Mouse (Mus musculus): ENCODE data around the gene Dnaja3. TPM values are rescaled to one million over a fixed set of nuclear protein-coding genes. Genes with fewer than 3 reads are reported as not detected.

The Dnaja3 gene
- polyA plus RNA-seq, 1 experiment from 2014 or later: 77.6 TPM

- H3K4me2 ChIP-seq: peak overlapping the region; percentile 89
- ATAC-seq (ENCODE audit: insufficient number of reproducible peaks, low FRiP score): no peak
Measured at GRCm38 (mm10) chr16:4643670-4644419, 4.1 kb downstream of the Dnaja3 start.

GRCm38 (mm10) chr16:4645867-4646266, 6.1 kb downstream of the Dnaja3 start:
- Histone ChIP-seq H3K9ac (no peak overlapping the region), H3K27me3 (replicated peaks) (no peaks in the 10 kb centered on the region), H3K9me3 (replicated peaks) (no peaks in the 10 kb centered on the region), H3K4me3 (no peak overlapping the region), H3K4me1 (replicated peaks) (peaks cover 84% of the 10 kb centered on the region), H3K36me3 (peaks cover 33% of the 10 kb centered on the region), H3K27ac (ENCODE audit: poor library complexity, severe bottlenecking) (0 out of 2 replicates have a peak overlapping the region, but pooled peaks have one; percentile 3), H3K4me2 (no peak overlapping the region)
- ATAC-seq (ENCODE audit: insufficient number of reproducible peaks, low FRiP score): no peak
- 71% methylated on average over 4 of the region's 4 CpGs for WGBS

More at GRCm38 (mm10) chr16:4643670-4644419, 4.1 kb downstream of the Dnaja3 start:
- H3K27ac ChIP-seq (ENCODE audit: poor library complexity, severe bottlenecking): peak overlapping the region; percentile 90
- H3K4me1 ChIP-seq (replicated peaks): peaks cover 93% of the 10 kb centered on the region
- no peaks in the 10 kb centered on the region for H3K9me3 ChIP-seq (replicated peaks)
- H3K4me3 ChIP-seq: no peak overlapping the region
- no peaks in the 10 kb centered on the region for H3K27me3 ChIP-seq (replicated peaks)
- peak overlapping the region; percentile 52; the same call in 1 of the 2 replicates for H3K9ac ChIP-seq
- peaks cover 14% of the 10 kb centered on the region for H3K36me3 ChIP-seq
- 42% methylated on average over 11 of the region's 11 CpGs for WGBS

- ATAC-seq (ENCODE audit: insufficient number of reproducible peaks, low FRiP score): no peak
- WGBS: 55% methylated on average over 4 of the region's 4 CpGs
- no peaks in the 10 kb centered on the region for H3K9me3 ChIP-seq (replicated peaks)
- H3K27ac ChIP-seq (ENCODE audit: poor library complexity, severe bottlenecking): peak overlapping the region; percentile 48; the same call in 1 of the 2 replicates
- H3K9ac ChIP-seq: peak overlapping the region; percentile 38; the same call in 1 of the 2 replicates
- H3K4me1 ChIP-seq (replicated peaks): peaks cover 84% of the 10 kb centered on the region
- no peaks in the 10 kb centered on the region for H3K27me3 ChIP-seq (replicated peaks)
- H3K4me2 ChIP-seq: peak overlapping the region; percentile 15
- peaks cover 40% of the 10 kb centered on the region for H3K36me3 ChIP-seq
- no peak overlapping the region for H3K4me3 ChIP-seq
Measured at GRCm38 (mm10) chr16:4646831-4647230, 7.0 kb downstream of the Dnaja3 start.

- Histone ChIP-seq H3K4me3 (no peak overlapping the region), H3K27ac (ENCODE audit: poor library complexity, severe bottlenecking) (peak overlapping the region; percentile 48), H3K9ac (peak overlapping the region; percentile 33; the same call in 1 of the 2 replicates), H3K4me1 (replicated peaks) (peaks cover 84% of the 10 kb centered on the region), H3K36me3 (peaks cover 48% of the 10 kb centered on the region), H3K27me3 (replicated peaks) (no peaks in the 10 kb centered on the region), H3K9me3 (replicated peaks) (no peaks in the 10 kb centered on the region), H3K4me2 (peak overlapping the region; percentile 15; the same call in 1 of the 2 replicates)
- peak; percentile 43; the same call in 1 of the 2 replicates for ATAC-seq (ENCODE audit: insufficient number of reproducible peaks, low FRiP score)
- WGBS: 46% methylated on average over 13 of the region's 13 CpGs
Measured at GRCm38 (mm10) chr16:4647651-4648141, 7.9 kb downstream of the Dnaja3 start.

GRCm38 (mm10) chr16:4648416-4649023, 8.7 kb downstream of the Dnaja3 start:
- Histone ChIP-seq H3K4me3 (no peak overlapping the region), H3K9ac (no peak overlapping the region), H3K27ac (ENCODE audit: poor library complexity, severe bottlenecking) (no peak overlapping the region), H3K4me2 (no peak overlapping the region), H3K4me1 (replicated peaks) (peaks cover 84% of the 10 kb centered on the region), H3K9me3 (replicated peaks) (no peaks in the 10 kb centered on the region), H3K36me3 (peaks cover 56% of the 10 kb centered on the region), H3K27me3 (replicated peaks) (no peaks in the 10 kb centered on the region)
- 89% methylated on average over 28 of the region's 28 CpGs for WGBS
- no peak for ATAC-seq (ENCODE audit: insufficient number of reproducible peaks, low FRiP score)

- Histone ChIP-seq H3K27me3 (replicated peaks) (no peaks in the 10 kb centered on the region), H3K36me3 (peaks cover 62% of the 10 kb centered on the region), H3K9me3 (replicated peaks) (no peaks in the 10 kb centered on the region), H3K27ac (ENCODE audit: poor library complexity, severe bottlenecking) (no peak overlapping the region), H3K9ac (no peak overlapping the region), H3K4me2 (no peak overlapping the region), H3K4me3 (no peak overlapping the region), H3K4me1 (replicated peaks) (peaks cover 80% of the 10 kb centered on the region)
- WGBS: 84% methylated on average over 5 of the region's 5 CpGs
- ATAC-seq (ENCODE audit: insufficient number of reproducible peaks, low FRiP score): no peak
Measured at GRCm38 (mm10) chr16:4649211-4649610, 9.4 kb downstream of the Dnaja3 start.

- no peak overlapping the region for H3K4me3 ChIP-seq
- peaks cover 80% of the 10 kb centered on the region for H3K4me1 ChIP-seq (replicated peaks)
- H3K36me3 ChIP-seq: peaks cover 66% of the 10 kb centered on the region
- no peak overlapping the region for H3K4me2 ChIP-seq
- H3K27ac ChIP-seq (ENCODE audit: poor library complexity, severe bottlenecking): no peak overlapping the region
- H3K27me3 ChIP-seq (replicated peaks): no peaks in the 10 kb centered on the region
- H3K9me3 ChIP-seq (replicated peaks): no peaks in the 10 kb centered on the region
- no peak for ATAC-seq (ENCODE audit: insufficient number of reproducible peaks, low FRiP score)
- WGBS: 89% methylated on average over 11 of the region's 11 CpGs
- H3K9ac ChIP-seq: no peak overlapping the region
Measured at GRCm38 (mm10) chr16:4649692-4650091, 9.9 kb downstream of the Dnaja3 start.

- Histone ChIP-seq H3K36me3 (peaks cover 70% of the 10 kb centered on the region), H3K9me3 (replicated peaks) (no peaks in the 10 kb centered on the region), H3K4me2 (no peak overlapping the region), H3K27me3 (replicated peaks) (no peaks in the 10 kb centered on the region), H3K27ac (ENCODE audit: poor library complexity, severe bottlenecking) (no peak overlapping the region), H3K4me1 (replicated peaks) (peaks cover 82% of the 10 kb centered on the region), H3K9ac (no peak overlapping the region), H3K4me3 (no peak overlapping the region)
- WGBS: 86% methylated on average over 3 of the region's 3 CpGs
- no peak for ATAC-seq (ENCODE audit: insufficient number of reproducible peaks, low FRiP score)
Measured at GRCm38 (mm10) chr16:4650161-4650560, 10.4 kb downstream of the Dnaja3 start.

GRCm38 (mm10) chr16:4651081-4651480, 11.3 kb downstream of the Dnaja3 start:
- 73% methylated on average over 1 of the region's 1 CpGs for WGBS
- Histone ChIP-seq H3K36me3 (peaks cover 75% of the 10 kb centered on the region), H3K9me3 (replicated peaks) (no peaks in the 10 kb centered on the region), H3K4me2 (no peak overlapping the region), H3K9ac (no peak overlapping the region), H3K27me3 (replicated peaks) (no peaks in the 10 kb centered on the region), H3K27ac (ENCODE audit: poor library complexity, severe bottlenecking) (peak overlapping the region; percentile 44; the same call in 1 of the 2 replicates), H3K4me1 (replicated peaks) (peaks cover 82% of the 10 kb centered on the region), H3K4me3 (no peak overlapping the region)
- no peak for ATAC-seq (ENCODE audit: insufficient number of reproducible peaks, low FRiP score)

GRCm38 (mm10) chr16:4651624-4652023, 11.8 kb downstream of the Dnaja3 start:
- peaks cover 75% of the 10 kb centered on the region for H3K36me3 ChIP-seq
- WGBS: 68% methylated on average over 7 of the region's 7 CpGs
- no peak for ATAC-seq (ENCODE audit: insufficient number of reproducible peaks, low FRiP score)
- no peak overlapping the region for H3K4me3 ChIP-seq
- peak overlapping the region; percentile 44 for H3K27ac ChIP-seq (ENCODE audit: poor library complexity, severe bottlenecking)
- H3K27me3 ChIP-seq (replicated peaks): no peaks in the 10 kb centered on the region
- H3K9me3 ChIP-seq (replicated peaks): no peaks in the 10 kb centered on the region
- no peak overlapping the region for H3K4me2 ChIP-seq
- H3K4me1 ChIP-seq (replicated peaks): peaks cover 82% of the 10 kb centered on the region
- no peak overlapping the region for H3K9ac ChIP-seq

- no peaks in the 10 kb centered on the region for H3K9me3 ChIP-seq (replicated peaks)
- H3K4me3 ChIP-seq: no peak overlapping the region
- peaks cover 78% of the 10 kb centered on the region for H3K4me1 ChIP-seq (replicated peaks)
- H3K27me3 ChIP-seq (replicated peaks): no peaks in the 10 kb centered on the region
- no peak overlapping the region for H3K4me2 ChIP-seq
- H3K36me3 ChIP-seq: peaks cover 70% of the 10 kb centered on the region
- ATAC-seq (ENCODE audit: insufficient number of reproducible peaks, low FRiP score): no peak
- 61% methylated on average over 4 of the region's 4 CpGs for WGBS
- peak overlapping the region; percentile 44 for H3K27ac ChIP-seq (ENCODE audit: poor library complexity, severe bottlenecking)
- no peak overlapping the region for H3K9ac ChIP-seq
Measured at GRCm38 (mm10) chr16:4652707-4653416, 13.1 kb downstream of the Dnaja3 start.

Data from heart, embryonic 12.5 days (tissue).